Mouse (Mus musculus): ENCODE results near the gene Mdn1.

GRCm38 (mm10) chr4:32668291-32668690 is 11.4 kb downstream of the Mdn1 start:
- TF ChIP-seq EP300 (IDR thresholded peaks at IDR 0.05; ENCODE audit: low read depth in 1 of 2, low read length in 2 of 2) (no peak), USF2 (IDR thresholded peaks at IDR 0.05; ENCODE audit: borderline replicate concordance in 1 of 2, insufficient read depth in 1 of 2, low read depth in 1 of 2, low read length in 2 of 2) (no peak), SIN3A (IDR thresholded peaks at IDR 0.05; ENCODE audit: low read length) (no peak), E2F4 (IDR thresholded peaks at IDR 0.05; ENCODE audit: borderline replicate concordance, low read depth, low read length) (no peak)
